Mouse (Mus musculus) liver, adult 2 months (tissue): ENCODE data around the gene Scamp2.

ENCODE experiments used
- CTCF ChIP-seq: fragments of 200-500 bp; IDR thresholded peaks from 2 replicates; pipeline ENCODE4 v1.5.1; 2011; ENCODE audit warnings: low read depth, low read length, control low read depth
- POLR2A ChIP-seq: fragments of 200-500 bp; IDR thresholded peaks from 2 replicates; pipeline ENCODE4 v1.6.1; 2011; ENCODE audit warnings: low read length, control low read depth; ENCODE audit not compliant: insufficient read depth; ENCODE audit errors: extremely low read depth

- 0 out of 2 replicates have a peak, but pooled peaks have one; percentile 23 for TF ChIP-seq POLR2A
- no peak for TF ChIP-seq CTCF
Measured at GRCm38 (mm10) chr9:57552139-57552887, 8.4 kb upstream of the Scamp2 start, which contains the start of gene Mpi.
